Mouse (Mus musculus): Measurements from ENCODE around the gene Cmya5.

Cmya5 gene

DNA sequence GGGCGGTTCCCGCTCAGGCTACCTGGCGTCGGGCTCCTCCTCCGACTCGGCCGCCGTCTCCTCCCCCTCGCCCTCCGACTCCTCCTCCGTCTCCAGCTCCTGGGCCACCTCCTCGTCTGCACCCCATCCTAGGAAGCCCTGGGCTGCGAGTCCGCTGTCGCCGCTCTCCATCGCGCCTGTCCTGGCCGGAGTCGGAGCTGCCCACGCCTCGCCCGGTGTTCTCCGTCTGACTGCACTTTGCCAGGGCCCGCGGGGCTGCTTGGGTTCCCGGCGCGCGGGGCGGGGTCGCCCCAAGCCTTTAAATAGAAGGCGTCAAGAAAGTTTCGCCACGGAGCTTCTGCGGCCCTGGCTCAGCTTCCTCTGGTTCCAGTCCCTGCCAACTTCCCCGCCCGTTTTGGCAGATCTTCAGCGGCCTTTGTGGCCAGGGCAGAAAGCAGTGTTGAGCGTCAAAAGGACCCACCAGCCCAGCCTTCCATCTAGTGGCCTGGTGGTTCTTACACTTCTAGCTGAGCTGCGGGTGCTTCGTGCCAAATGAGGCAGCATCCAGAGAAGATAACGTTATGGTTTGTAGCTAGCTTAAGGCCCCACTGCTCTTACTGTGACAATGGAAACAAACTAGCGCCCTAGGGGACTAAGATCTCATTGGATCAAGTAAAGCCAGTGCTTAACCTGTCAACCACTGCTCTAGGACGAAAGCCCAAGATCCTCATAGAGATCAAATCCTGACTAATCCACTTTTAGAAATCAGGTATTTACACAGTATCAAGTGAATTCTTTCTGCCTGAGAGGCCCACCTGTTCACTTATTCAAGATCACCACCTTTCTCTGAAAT is at the start of gene Cmya5:
Cmya5 (minus strand) TSS at position 389 of the 832 bp plus-strand sequence.
- DNase-seq (ENCODE audit: low read depth, low spot score): peak; percentile 74

GRCm38 (mm10) chr13:93192646-93193026 is 48.1 kb upstream of the Cmya5 start:
- no peak for DNase-seq (ENCODE audit: low read depth, low spot score)

DNA sequence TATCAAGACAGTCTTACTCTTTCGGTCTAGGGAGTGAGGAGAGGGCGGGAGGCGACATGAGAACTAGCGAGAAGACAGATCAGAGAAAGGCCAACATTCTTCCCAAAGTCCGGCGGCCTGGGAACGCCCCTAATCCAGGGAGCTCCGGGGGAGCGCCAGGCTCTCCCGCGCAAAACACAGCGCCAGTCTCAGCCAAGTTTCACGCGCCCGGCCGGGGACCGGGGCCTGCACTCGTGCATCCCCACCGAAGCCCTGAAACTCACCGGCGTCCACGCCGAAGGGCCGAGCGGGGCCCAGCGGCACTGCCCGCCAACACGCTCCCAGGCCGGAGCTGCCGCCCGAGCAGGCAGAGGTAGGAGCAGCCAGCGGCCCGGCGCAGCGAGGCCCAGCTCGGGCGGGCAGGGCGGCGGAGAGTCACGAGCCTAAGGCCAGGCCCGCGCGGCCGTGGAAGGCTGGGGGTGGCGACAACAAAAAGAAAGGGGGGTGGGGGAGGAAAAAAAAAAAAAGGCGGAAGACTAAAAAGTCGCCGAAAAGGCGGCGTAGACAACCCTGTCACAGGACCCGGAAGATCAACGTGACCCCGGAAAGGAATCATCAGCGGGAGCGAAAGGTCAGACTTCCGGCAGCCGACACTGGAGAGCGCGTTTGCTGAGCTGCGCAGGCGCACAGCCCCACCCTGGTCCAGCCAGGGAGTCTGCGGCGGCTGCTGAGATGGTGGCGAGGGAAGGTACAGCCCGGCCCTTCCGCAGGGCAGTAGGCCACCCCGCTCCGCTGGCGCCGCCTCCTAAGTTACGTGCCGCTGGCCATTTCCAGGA is 47.5 kb upstream of the Cmya5 start, which contains the start of gene Tent2:
Tent2 (minus strand) TSS at position 555 of the 815 bp plus-strand sequence.
- DNase-seq (ENCODE audit: low read depth, low spot score): peak; percentile 98

DNA sequence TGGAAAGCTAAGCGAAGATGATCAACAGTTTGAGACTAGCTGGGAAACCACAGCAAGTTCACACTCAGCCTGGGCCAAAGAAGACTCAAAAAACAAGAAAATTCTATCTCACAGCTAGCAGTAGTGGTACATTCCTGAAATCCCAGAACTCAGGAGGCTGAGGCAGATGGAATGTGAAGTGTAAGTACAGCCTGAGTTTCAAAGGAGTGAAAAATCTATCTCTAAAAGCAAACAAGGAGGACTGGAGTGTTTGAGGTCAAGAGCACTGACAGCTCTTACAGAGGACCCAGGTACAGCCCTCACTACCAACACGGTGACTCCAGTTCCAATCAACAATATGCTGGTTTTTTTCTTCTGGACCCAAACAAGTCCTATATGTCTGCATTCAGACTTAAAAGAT is 44.9 kb upstream of the Cmya5 start:
- DNase-seq (ENCODE audit: low read depth, low spot score): peak; percentile 19

- DNase-seq (ENCODE audit: low read depth, low spot score): no peak
Observed at GRCm38 (mm10) chr13:93188738-93189137, 44.2 kb upstream of the Cmya5 start.

- peak; percentile 6 for DNase-seq (ENCODE audit: low read depth, low spot score)
Observed at GRCm38 (mm10) chr13:93187792-93188191, 43.3 kb upstream of the Cmya5 start.

GRCm38 (mm10) chr13:93180351-93180750 is 35.8 kb upstream of the Cmya5 start:
- DNase-seq (ENCODE audit: low read depth, low spot score): no peak

DNA sequence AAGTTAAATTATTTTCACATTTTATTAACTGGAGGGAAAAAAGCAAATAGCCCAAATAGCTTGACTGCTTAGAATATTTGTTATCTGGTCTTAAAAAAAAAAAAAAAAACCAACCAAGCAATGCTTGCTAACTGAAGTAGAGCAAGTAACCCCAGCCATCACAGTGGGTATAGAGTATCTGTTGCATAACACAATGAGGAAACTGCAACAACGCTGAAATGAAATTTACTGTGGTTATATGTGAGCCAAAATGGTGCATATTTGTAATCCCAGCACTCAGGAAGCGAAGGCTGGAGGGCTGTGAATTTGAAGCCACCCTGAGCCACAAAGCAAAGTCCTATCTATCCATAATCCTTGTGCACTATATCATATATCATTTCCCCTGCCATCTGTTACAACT is 35.0 kb upstream of the Cmya5 start:
- no peak for DNase-seq (ENCODE audit: low read depth, low spot score)

- no peak for DNase-seq (ENCODE audit: low read depth, low spot score)
Observed at GRCm38 (mm10) chr13:93177571-93177970, 33.0 kb upstream of the Cmya5 start.

DNA sequence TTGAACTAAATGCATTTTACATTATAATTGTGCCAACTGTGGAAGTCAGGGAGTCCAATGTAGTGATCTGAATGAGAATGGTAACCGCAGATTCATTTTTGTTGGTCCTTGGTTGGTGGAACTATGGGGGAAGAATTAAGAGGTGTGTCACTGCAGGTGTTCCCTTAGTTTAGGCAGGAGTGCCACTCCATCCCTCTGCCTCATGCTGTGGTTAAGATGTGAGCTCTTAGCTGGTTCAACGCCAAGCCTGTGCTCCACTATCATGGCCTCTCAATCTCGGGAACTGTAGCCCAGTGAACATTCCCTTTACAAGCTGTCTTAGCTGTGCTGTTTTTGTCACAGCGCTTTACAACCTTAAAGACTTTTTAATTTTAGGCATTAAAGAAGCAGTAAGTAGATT is 18.8 kb upstream of the Cmya5 start:
- DNase-seq (ENCODE audit: low read depth, low spot score): peak; percentile 16

GRCm38 (mm10) chr13:93162456-93162855 is 17.9 kb upstream of the Cmya5 start:
- DNase-seq (ENCODE audit: low read depth, low spot score): no peak

GRCm38 (mm10) chr13:93158261-93158660 is 13.7 kb upstream of the Cmya5 start:
- no peak for DNase-seq (ENCODE audit: low read depth, low spot score)

DNA sequence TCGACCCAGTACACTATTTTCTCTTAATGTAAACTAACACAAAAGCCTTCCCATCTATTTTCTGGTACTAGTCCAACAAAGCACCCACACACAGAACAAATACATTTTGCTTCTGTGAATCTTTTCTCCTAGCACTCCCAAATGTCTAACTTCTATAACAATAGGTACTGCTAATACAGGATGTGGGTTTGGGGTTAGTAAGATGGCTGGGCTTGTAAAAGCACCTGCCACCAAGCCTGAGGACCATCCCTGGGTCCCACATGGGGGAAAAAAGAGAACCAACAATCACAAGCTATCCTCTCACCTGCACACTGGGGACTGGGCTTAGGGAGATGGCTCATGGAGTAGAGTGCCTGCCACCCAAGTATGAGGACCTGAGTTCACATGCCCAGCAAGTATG is 8.8 kb upstream of the Cmya5 start:
- no peak for DNase-seq (ENCODE audit: low read depth, low spot score)

DNA sequence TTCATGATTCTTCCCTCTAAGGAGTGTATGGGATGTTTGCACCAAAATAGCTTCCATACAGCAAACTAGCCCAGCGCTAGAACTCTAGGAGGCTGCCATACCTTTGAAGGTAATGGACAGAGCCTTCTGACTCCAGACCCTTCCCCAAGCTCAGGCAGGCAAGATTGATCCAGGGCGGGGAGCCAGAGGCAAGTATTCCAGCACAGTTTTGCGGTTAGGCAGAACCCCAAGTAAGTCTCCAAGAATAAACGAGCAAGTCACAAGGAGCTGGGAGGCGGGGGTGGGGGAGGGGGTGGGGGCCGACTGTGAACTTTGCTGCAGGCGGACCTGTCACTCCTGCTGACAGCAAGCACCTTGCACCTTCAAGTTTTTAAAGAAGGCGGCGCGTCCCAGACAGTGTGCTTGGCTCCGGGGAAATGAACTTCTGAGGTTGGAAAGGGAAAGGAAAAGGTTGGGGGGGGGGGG is 673 bp downstream of the Cmya5 start:
- peak; percentile 34 for DNase-seq (ENCODE audit: low read depth, low spot score)

DNA sequence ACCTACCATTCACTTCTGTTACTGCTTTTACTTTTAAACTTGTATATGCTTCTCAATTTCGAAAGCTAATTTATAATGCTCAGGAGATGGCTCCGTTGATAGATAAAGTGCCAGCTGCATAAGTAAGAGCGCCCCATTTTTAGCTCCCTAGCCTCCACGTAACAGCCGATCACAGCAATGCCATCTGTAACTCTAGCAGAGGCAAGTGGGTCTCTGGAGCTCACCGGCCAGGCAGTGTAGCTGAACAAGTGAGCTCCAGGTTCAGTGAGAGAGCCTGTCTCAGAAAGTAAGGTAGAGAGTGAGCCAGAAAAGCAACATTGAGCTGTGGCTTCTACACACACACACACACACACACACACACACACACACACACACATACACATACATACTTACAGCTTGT is 3.3 kb downstream of the Cmya5 start:
- DNase-seq (ENCODE audit: low read depth, low spot score): no peak

GRCm38 (mm10) chr13:93138059-93138458 is 6.5 kb downstream of the Cmya5 start:
- DNase-seq (ENCODE audit: low read depth, low spot score): no peak

DNA sequence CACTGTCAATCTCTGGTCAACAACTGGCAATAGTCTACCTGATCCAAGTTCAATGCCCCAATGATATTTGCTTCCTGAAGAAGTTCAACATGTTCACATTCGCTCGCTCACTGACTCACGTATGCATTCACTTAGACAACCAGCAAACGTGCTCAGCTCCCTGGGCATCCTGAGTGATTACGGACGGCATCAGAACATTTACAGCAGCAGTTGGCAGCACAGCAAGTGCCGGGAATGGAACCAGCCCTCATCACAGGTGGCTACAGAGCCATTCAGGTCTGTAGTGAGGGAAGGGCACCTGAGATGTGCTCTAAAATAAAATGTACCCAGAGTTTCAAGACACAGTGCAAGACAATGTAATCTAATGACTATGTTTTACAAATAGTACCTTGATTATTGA is 7.4 kb downstream of the Cmya5 start:
- no peak for DNase-seq (ENCODE audit: low read depth, low spot score)

DNA sequence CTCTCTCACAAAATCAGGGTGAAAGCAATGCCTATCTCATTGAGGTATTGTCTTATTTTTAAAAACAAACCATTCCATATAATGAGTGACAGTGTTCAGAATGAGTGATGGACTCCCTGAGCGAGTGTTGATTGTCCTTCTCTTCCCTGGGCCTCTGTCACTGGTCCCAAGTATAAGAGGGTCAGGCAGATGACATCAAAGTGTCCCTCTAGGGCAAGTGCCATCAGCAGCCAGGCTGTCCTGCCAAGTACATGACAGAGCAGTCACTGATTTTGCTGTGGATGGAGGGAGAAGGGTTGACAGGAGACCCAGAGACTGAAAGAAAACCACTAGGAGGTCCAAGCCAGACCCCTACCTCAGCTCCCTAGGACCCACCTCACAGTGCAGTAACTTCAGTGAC is 8.3 kb downstream of the Cmya5 start:
- DNase-seq (ENCODE audit: low read depth, low spot score): no peak

DNA sequence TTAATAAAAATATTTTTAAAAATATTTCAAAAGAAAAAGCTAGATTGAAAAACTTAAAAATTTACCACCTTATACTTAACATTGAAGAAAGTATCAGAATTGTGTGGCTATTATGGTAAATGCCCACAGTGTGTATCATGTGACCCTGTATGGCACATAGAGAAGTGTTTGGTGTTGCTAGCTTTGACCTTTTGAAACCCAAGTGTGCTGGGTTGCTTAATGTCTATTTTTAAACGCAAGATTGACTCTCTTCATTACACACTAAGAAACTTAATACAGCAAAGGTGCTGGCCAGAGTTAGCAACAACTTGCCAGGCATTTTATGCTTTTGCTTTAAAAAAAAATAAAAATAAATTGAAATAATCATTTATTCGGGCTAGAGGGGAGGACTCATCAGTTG is 9.0 kb downstream of the Cmya5 start:
- DNase-seq (ENCODE audit: low read depth, low spot score): no peak

- DNase-seq (ENCODE audit: low read depth, low spot score): no peak
Observed at GRCm38 (mm10) chr13:93130674-93131073, 13.8 kb downstream of the Cmya5 start.

DNA sequence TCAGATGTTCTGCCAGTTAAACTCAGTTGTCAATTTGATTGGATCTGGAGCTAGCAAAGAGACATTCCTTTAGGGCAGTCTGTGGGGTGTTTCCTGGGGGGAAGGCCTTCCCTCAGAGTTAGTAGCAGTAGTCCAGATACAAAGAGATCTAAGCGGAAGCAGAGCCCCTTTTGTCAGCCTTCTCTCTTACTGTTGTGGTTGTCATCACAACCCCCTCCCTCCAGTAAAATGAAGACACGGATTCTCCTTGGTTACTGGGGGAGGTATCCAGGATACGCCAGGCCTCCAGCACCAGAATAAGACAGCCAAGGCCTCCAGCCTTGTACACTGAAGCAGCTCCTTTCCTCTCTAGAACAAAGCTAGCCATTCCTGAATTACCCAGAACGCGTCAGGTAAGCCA is 15.6 kb downstream of the Cmya5 start:
- no peak for DNase-seq (ENCODE audit: low read depth, low spot score)

DNA sequence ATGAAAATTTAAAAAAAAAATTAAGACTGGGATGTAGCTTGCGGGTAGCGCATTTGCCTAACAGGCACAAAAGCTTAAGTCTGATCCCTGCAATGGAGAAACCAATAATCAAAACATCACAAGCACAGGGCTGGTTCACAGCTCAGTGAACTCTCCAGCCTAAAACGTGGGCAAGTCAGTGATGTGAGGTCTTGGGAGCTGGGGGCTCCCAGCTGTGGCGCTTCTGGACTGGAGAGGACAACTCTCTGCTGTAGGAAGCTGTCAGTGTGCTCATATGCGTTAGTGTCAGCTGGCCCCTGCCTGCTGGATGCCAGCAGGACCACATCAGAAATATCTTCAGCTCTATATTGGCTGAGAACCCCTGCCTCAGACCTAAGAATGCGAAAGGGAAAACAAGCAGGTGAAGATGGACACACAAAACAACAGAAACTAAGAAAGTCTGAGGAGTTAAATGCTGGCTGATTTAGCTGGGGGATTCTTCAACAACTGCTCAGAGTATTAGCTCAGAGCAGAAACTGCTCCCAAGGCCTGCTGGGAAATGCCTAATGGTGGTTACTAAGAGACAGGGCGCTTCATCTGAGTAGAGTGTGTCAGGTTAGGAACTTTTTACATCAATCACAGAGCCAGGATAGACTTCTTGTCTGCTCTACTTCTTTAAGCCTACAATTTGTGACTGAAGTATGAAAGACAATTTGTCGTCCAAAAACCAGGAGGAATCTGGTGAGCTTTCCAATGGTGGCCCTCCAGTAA is 16.2 kb downstream of the Cmya5 start:
- DNase-seq (ENCODE audit: low read depth, low spot score): no peak
